Mouse (Mus musculus) ovary, postnatal 14 days (tissue): ENCODE measurements around the gene Ypel3.
"Not testable (repeated sequence)": the region's sequence is repeated elsewhere in the genome, so short reads cannot be mapped to it uniquely, and the experiment has no call there.

ENCODE experiments used
- DNase-seq: peaks from one replicate; pipeline ENCODE4 v3.0.0; 2022; ENCODE audit warnings: low spot score

The Ypel3 gene

GRCm38 (mm10) chr7:126776598-126777057 is at the start of gene Ypel3:
Ypel3 (plus strand) TSS chr7:126776955.
- DNase-seq = peak; percentile 88

- DNase-seq = not testable (repeated sequence)
Measured at GRCm38 (mm10) chr7:126730256-126730789, 46.4 kb upstream of the Ypel3 start.

- DNase-seq = no peak
Measured at GRCm38 (mm10) chr7:126736122-126736521, 40.6 kb upstream of the Ypel3 start.

- no peak for DNase-seq
Measured at GRCm38 (mm10) chr7:126739551-126739950, 37.2 kb upstream of the Ypel3 start.

GRCm38 (mm10) chr7:126740132-126740735 is 36.5 kb upstream of the Ypel3 start:
- DNase-seq = no peak

GRCm38 (mm10) chr7:126740977-126741376 is 35.8 kb upstream of the Ypel3 start:
- DNase-seq = no peak

DNA sequence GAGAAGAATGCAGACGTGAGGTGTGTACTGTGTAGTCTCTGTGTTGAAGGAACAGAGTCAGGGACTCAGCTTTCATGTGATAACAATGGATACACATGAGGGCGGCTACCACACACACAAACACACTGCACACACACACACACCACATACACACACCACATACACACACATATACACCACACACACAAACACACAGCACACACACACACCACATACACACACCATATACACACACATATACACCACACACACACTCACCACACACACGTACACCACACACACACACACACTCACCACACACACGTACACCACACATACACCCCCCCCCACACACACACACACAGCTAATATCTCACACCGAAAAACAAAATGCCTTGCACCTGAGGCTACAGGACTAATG is 35.3 kb upstream of the Ypel3 start:
- no peak for DNase-seq

DNA sequence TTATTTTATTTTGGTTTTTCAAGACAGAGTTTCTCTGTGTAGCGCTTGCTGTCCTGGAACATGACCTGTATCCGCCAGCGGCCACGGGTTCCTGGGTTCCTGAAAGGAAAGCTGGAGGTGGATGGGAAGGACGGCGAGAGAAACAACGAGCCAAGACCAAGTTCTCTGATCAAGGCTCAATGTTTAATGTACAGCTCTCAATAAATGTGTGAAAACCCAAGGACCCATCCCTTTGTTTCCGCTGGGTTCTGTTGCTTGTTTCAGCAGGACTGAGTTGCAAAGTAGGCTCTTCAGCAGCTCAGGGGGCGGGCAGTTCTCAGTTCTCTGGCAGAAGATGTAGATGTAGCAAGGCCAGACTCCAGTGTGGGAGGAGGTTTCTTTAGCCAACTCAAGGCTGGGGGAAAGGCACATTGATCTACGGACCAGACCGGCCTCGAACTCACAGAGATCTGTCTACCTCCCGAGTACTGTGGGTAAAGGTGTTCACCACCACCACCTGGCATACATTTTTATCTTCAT is 34.7 kb upstream of the Ypel3 start:
- no peak for DNase-seq

- DNase-seq = no peak
Measured at GRCm38 (mm10) chr7:126746066-126746465, 30.7 kb upstream of the Ypel3 start.

DNA sequence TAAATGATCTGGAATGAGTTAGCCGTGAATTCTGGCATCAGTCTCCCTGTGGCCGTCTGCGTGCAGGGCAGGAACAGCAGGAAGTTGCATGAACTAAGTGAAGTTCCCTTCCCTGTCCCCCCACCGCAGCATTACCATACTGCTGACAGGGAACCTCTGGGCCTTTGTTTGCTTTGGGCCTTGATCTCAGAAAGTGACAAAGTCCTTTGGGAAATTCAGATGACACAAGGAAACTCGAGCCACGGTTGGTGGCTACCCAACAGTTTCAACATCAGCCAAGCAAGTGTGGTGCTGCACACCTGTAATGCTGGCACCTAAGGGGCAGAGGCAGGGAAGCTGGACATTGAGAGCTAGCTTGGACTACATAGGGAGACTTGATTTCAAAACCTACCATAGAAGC is 30.0 kb upstream of the Ypel3 start:
- no peak for DNase-seq

DNA sequence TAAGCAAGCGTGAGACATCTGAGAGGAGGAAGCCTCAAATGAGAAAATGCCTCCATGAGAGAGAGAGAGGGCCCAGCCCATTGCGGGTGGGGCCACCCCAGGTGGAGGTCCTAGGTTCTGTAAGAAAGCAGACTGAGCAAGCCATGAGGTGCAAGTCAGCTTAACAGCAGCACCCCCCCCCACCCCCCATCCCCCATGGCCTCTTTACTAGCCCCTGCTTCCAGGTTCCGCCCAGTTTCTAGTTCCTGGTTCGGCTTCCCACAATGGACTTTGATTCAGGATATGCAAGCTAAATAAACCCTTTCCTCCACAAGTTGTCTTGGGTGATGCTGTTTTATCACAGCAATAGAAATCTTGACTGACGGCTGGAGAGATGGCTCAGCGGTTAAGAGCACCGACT is 27.9 kb upstream of the Ypel3 start:
- DNase-seq = no peak

- no peak for DNase-seq
Measured at GRCm38 (mm10) chr7:126749582-126750343, 27.0 kb upstream of the Ypel3 start.

GRCm38 (mm10) chr7:126754866-126755265 is 21.9 kb upstream of the Ypel3 start:
- DNase-seq = peak; percentile 78

- no peak for DNase-seq
Measured at GRCm38 (mm10) chr7:126758539-126758938, 18.2 kb upstream of the Ypel3 start.

GRCm38 (mm10) chr7:126759050-126759671 is 17.6 kb upstream of the Ypel3 start, which contains the start of gene Mapk3:
Mapk3 (plus strand) TSS chr7:126759601.
- peak; percentile 82 for DNase-seq

DNA sequence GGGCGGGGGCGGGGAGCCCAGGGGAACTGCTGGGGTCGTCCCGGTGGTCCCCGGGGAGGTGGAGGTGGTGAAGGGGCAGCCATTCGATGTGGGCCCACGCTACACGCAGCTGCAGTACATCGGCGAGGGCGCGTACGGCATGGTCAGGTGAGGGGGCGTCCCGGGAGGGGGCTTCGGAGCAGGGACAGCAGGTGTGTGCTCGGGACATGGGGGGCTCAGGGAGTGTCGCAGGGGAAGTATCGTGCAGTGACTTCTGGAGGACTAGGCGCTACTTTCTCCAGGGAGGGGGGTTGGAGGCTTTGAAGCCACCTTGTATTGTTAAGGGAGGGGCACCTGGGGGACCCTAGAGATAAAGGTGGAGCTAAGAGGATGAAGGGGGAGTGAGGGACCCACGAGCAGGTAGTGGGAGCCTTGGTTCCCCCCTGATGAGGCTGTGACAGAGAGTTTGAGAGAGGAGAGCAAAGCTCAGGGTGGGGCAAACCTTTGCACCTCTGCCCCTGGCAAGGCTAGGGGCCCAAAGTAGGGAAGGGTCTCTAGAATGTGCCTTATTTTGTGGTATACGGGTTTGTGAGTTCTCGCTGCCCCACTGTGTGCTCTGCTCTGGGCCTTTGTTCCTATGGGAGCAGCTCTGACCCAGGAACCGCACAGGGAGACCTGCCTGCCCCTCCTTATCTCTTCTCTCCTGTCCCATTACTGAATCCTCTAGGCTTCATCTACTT is 16.9 kb upstream of the Ypel3 start:
- DNase-seq = no peak

GRCm38 (mm10) chr7:126760391-126760802 is 16.4 kb upstream of the Ypel3 start:
- peak; percentile 68 for DNase-seq

GRCm38 (mm10) chr7:126760956-126761355 is 15.8 kb upstream of the Ypel3 start:
- no peak for DNase-seq

- no peak for DNase-seq
Measured at GRCm38 (mm10) chr7:126761529-126762067, 15.2 kb upstream of the Ypel3 start.

DNA sequence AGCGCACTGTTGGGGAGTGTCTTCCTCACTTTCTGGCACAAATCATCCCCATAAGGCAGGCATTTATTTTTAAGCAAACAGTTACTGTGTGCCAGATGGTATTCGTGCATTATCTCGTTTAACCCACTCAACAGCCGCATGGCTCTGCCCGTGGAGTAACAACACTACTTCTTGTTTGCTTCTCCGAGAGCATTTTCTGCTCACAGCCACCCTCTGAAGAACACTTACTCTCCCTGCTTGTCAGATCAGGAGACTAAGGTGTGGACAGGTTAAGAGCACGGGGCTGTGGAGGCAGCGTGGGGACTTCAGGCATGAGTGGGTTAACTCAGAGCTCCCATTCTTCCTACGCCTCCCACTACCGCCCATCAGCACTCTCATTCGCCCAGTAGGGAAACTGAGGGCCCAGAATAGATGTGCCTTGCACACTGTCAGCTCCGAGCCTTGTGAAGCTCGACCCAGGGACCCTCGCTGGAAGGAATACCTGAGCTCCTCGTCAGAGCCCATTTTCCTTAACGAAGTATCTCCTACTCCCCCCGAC is 14.2 kb upstream of the Ypel3 start:
- DNase-seq = no peak

DNA sequence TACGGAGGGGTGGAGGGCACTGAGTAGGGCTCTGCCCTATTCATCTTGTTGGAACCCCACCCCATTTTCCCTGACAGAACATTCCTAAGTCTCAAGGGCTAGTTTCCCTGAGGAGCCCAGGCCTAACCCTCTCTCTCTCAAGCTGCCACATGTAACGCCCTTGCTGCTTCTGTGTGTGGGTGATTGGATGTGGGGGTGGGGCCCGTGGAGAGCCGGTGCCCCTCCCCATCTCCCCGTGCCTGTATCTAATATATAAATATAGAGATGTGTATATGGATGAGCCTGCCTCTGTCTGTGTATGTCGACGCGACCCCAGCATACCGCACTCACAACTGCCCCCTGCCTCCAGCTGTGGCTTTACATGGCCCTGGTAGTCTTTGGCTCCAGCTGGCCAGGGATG is 11.2 kb upstream of the Ypel3 start:
- no peak for DNase-seq
